Mouse (Mus musculus) layer of hippocampus, adult 2 months (tissue): Measurements from ENCODE around the gene Il1rapl1. TPM values are rescaled to one million over a fixed set of nuclear protein-coding genes. Genes with fewer than 3 reads are reported as not detected.

Experiments used
- DNase-seq, 2 experiments: peaks; one replicate each; pipeline ENCODE4 v3.0.0; 2022; ENCODE audit warnings: low spot score in 2 of 2
- H3K27ac ChIP-seq: fragments of 200-600 bp; 2 replicates; pipeline ENCODE4 v1.8.1; 2022
- H3K4me3 ChIP-seq: fragments of 200-600 bp; 2 replicates; pipeline ENCODE4 v1.8.1; 2022; ENCODE audit warnings: mild to moderate bottlenecking
- CTCF ChIP-seq: fragments of 200-600 bp; conservative IDR thresholded peaks from 2 replicates; pipeline ENCODE4 v1.8.1; 2022; ENCODE audit warnings: antibody characterized with exemption, mild to moderate bottlenecking, moderate library complexity
- total RNA-seq, 2 experiments: library from RNA; stranded (reverse); gene quantifications; 2 replicates each; pipeline ENCODE4 v1.2.3; 2021

The Il1rapl1 gene
- total RNA-seq, 2 experiments from 2014 or later, result 19.4 to 22.0 TPM

GRCm38 (mm10) chrX:87225280-87225679, 890.2 kb downstream of the Il1rapl1 start:
- TF ChIP-seq CTCF, result no peak
- DNase-seq, result no peak
- H3K27ac ChIP-seq, result no peak overlapping the region
- H3K4me3 ChIP-seq, result no peak overlapping the region

- no peak overlapping the region for H3K27ac ChIP-seq
- no peak for TF ChIP-seq CTCF
- no peak overlapping the region for H3K4me3 ChIP-seq
- no peak for DNase-seq
Observed at GRCm38 (mm10) chrX:87002296-87002695, 1113.1 kb downstream of the Il1rapl1 start.

GRCm38 (mm10) chrX:86955126-86955525, 1160.3 kb downstream of the Il1rapl1 start:
- DNase-seq, result no peak
- no peak overlapping the region for H3K4me3 ChIP-seq
- no peak for TF ChIP-seq CTCF
- no peak overlapping the region for H3K27ac ChIP-seq

GRCm38 (mm10) chrX:86954614-86955013, 1160.8 kb downstream of the Il1rapl1 start:
- no peak overlapping the region for H3K4me3 ChIP-seq
- no peak for TF ChIP-seq CTCF
- no peak overlapping the region for H3K27ac ChIP-seq
- no peak for DNase-seq

- no peak for TF ChIP-seq CTCF
- no peak overlapping the region for H3K4me3 ChIP-seq
- no peak for DNase-seq
- no peak overlapping the region for H3K27ac ChIP-seq
Observed at GRCm38 (mm10) chrX:86950940-86951339, 1164.5 kb downstream of the Il1rapl1 start.

GRCm38 (mm10) chrX:86949112-86949511, 1166.3 kb downstream of the Il1rapl1 start:
- no peak for TF ChIP-seq CTCF
- Histone ChIP-seq H3K4me3 (no peak overlapping the region), H3K27ac (no peak overlapping the region)
- no peak for DNase-seq

GRCm38 (mm10) chrX:86854835-86855234, 1260.6 kb downstream of the Il1rapl1 start:
- DNase-seq, result no peak
- no peak overlapping the region for H3K27ac ChIP-seq
- no peak overlapping the region for H3K4me3 ChIP-seq
- TF ChIP-seq CTCF, result no peak

- DNase-seq, result no peak
- no peak for TF ChIP-seq CTCF
- Histone ChIP-seq H3K4me3 (no peak overlapping the region), H3K27ac (no peak overlapping the region)
Observed at GRCm38 (mm10) chrX:86808218-86808617, 1307.2 kb downstream of the Il1rapl1 start.

GRCm38 (mm10) chrX:86802725-86803124, 1312.7 kb downstream of the Il1rapl1 start:
- H3K27ac ChIP-seq, result no peak overlapping the region
- peak; percentile 68 for TF ChIP-seq CTCF

GRCm38 (mm10) chrX:86728803-86729202, 1386.6 kb downstream of the Il1rapl1 start:
- H3K27ac ChIP-seq, result no peak overlapping the region
- no peak for DNase-seq
- no peak overlapping the region for H3K4me3 ChIP-seq
- no peak for TF ChIP-seq CTCF

More at GRCm38 (mm10) chrX:86802725-86803124, 1312.7 kb downstream of the Il1rapl1 start:
- DNase-seq, result no peak
- H3K4me3 ChIP-seq, result no peak overlapping the region
